Mouse (Mus musculus) lung, postnatal 0 days (tissue): ENCODE data around the gene G3bp1. TPM values are rescaled to one million over a fixed set of nuclear protein-coding genes. Genes with fewer than 3 reads are reported as not detected.

Source experiments
- ATAC-seq: fragments of 200-750 bp; cut with Nextera tagmentation; 2 replicates; pipeline ENCODE4 v1.8.0; 2017; ENCODE audit warnings: moderate library complexity
- DNase-seq: peaks from one replicate; pipeline ENCODE4 v3.0.0-alpha.2; 2016; ENCODE audit warnings: low spot score
- H3K27ac ChIP-seq: fragments of 300-500 bp; sonication (generic); 2 replicates; pipeline ENCODE4 v1.5.1; 2014; ENCODE audit warnings: antibody characterized with exemption, mild to moderate bottlenecking, low read length, mixed read lengths
- H3K27me3 ChIP-seq: fragments of 300-500 bp; sonication (generic); replicated peaks from 2 replicates; pipeline ENCODE4 v1.6.1; 2014; ENCODE audit warnings: low read length, mixed read lengths; ENCODE audit not compliant: insufficient read depth
- H3K36me3 ChIP-seq: fragments of 300-500 bp; sonication (generic); 2 replicates; pipeline ENCODE4 v1.6.1; 2014; ENCODE audit warnings: low read length, mixed read lengths; ENCODE audit not compliant: insufficient read depth
- H3K4me1 ChIP-seq: fragments of 300-500 bp; sonication (generic); 2 replicates; pipeline ENCODE4 v1.6.1; 2014; ENCODE audit warnings: antibody characterized with exemption, low read depth, low read length, mixed read lengths; ENCODE audit not compliant: insufficient read depth
- H3K4me2 ChIP-seq: fragments of 300-500 bp; sonication (generic); replicated peaks from 2 replicates; pipeline ENCODE4 v1.6.1; 2014; ENCODE audit warnings: low read depth, mild to moderate bottlenecking, low read length, moderate library complexity, mixed read lengths
- H3K4me3 ChIP-seq: fragments of 300-500 bp; sonication (generic); 2 replicates; pipeline ENCODE4 v1.5.1; 2014; ENCODE audit warnings: low read depth, low read length
- H3K9ac ChIP-seq: fragments of 300-500 bp; sonication (generic); replicated peaks from 2 replicates; pipeline ENCODE4 v1.6.1; 2014; ENCODE audit warnings: low read depth, mild to moderate bottlenecking
- H3K9me3 ChIP-seq: fragments of 300-500 bp; sonication (generic); 2 replicates; pipeline ENCODE4 v1.6.1; 2016; ENCODE audit warnings: low read length, mixed read lengths
- CTCF ChIP-seq: IDR thresholded peaks from 2 replicates; pipeline ENCODE4 v1.5.1; 2016; ENCODE audit warnings: antibody characterized with exemption, mild to moderate bottlenecking
- EP300 ChIP-seq: IDR thresholded peaks from 2 replicates; pipeline ENCODE4 v1.6.1; 2016; ENCODE audit warnings: antibody characterized with exemption, mild to moderate bottlenecking, control low read depth
- WGBS: fragments of 180-500 bp; shearing (Covaris S2); extraction: QIAGEN DNeasy Blood & Tissue Kit; methylation state at CpG from one replicate; pipeline ENCODE4 v1.1.7; 2014; 5-methylcytosine and 5-hydroxymethylcytosine counted together
- polyA plus RNA-seq: library from polyadenylated mRNA; unstranded; fragments of >200 nt; fragmentation: Nextera tagmentation; extraction: Ambion mirVana; gene quantifications from 2 replicates; pipeline ENCODE4 v1.2.1, GENCODE M21; 2015

Gene G3bp1
- polyA plus RNA-seq, 1 experiment from 2014 or later = 47.7 TPM

DNA sequence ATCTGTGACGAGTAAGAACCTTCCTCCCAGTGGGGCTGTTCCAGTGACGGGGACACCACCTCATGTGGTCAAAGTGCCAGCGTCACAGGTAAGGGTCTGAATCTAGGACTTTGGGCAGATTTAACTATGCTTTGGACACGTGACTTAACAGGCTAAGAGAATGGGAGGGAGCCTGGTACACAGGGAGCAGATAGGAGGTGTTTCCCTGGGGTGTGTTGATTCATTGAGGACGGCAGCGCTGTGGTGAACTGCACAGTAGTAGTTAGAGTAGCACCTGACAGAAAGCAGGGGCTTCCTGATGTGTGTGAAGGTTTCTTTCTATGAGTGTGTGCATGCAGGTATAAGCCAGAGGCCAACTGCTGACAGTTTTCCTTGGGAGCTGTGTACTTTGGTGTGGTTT is 26.7 kb downstream of the G3bp1 start:
- TF ChIP-seq CTCF (no peak), EP300 (no peak)
- H3K9me3 ChIP-seq = no peaks in the 10 kb centered on the region
- H3K4me3 ChIP-seq = no peak overlapping the region
- no peak overlapping the region for H3K27ac ChIP-seq
- H3K9ac ChIP-seq = no peak overlapping the region
- WGBS = 87% methylated on average over 6 of the region's 6 CpGs
- no peak overlapping the region for H3K4me2 ChIP-seq
- peaks cover 57% of the 10 kb centered on the region for H3K36me3 ChIP-seq
- no peaks in the 10 kb centered on the region for H3K4me1 ChIP-seq
- ATAC-seq = no peak
- DNase-seq = no peak
- no peaks in the 10 kb centered on the region for H3K27me3 ChIP-seq

DNA sequence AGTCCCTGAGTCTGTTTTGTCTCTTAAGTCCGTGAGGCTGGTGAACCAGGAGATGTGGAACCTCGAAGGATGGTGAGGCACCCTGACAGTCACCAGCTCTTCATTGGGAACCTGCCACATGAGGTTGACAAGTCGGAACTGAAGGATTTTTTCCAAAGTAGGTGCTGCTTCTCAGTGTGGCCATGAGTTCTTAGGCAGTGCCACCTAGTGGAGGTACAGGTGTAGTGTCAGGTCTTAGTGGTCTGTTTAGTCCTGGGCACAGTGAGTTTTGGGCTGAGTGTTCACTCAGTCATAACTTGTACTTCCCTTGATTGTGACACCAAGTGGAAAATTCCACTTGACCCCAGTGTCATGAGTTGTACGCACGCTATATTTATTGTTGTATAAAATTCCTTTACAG is 28.4 kb downstream of the G3bp1 start:
- ATAC-seq = peak; percentile 62
- H3K9ac ChIP-seq = no peak overlapping the region
- peaks cover 46% of the 10 kb centered on the region for H3K36me3 ChIP-seq
- no peak overlapping the region for H3K27ac ChIP-seq
- no peak overlapping the region for H3K4me3 ChIP-seq
- peak; percentile 79 for DNase-seq
- peak; percentile 90 for TF ChIP-seq CTCF
- no peak for TF ChIP-seq EP300
- H3K4me2 ChIP-seq = no peak overlapping the region
- WGBS = 33% methylated on average over 5 of the region's 5 CpGs
- H3K4me1 ChIP-seq = no peaks in the 10 kb centered on the region
- H3K9me3 ChIP-seq = no peaks in the 10 kb centered on the region
- no peaks in the 10 kb centered on the region for H3K27me3 ChIP-seq

DNA sequence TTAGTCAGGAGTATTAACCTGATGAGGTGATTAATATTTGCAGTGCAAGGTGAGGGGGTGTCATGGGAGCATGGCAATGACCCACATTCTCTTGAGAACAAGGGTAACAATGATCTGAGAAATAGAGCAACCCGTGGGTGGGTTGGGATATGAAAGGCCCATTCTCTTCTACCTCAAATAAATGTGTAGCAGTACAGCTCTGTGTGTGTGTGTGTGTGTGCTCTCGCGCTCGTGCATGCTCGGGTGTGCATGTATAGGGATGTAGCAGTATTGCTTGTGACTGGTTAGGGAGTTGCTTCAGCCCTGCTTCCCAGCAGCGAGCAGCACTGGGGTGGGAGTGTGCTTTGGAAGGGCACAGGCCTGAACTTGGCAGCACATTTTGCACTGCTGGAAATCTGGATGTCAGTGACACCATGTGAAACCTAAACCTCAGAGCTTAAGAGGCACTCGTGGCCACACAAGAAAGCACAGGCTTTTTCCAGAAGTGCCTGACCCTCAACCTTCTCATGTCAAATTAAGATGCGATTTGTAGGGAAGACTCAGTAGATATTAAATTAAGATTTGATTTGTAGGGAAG is 32.6 kb downstream of the G3bp1 start:
- H3K27me3 ChIP-seq = no peaks in the 10 kb centered on the region
- DNase-seq (no peak), ATAC-seq (no peak)
- H3K36me3 ChIP-seq = peaks cover 17% of the 10 kb centered on the region
- no peak overlapping the region for H3K27ac ChIP-seq
- WGBS = 84% methylated on average over 8 of the region's 8 CpGs
- TF ChIP-seq EP300 (no peak), CTCF (no peak)
- H3K9ac ChIP-seq = no peak overlapping the region
- no peaks in the 10 kb centered on the region for H3K4me1 ChIP-seq
- H3K9me3 ChIP-seq = no peaks in the 10 kb centered on the region
- H3K4me2 ChIP-seq = no peak overlapping the region
- H3K4me3 ChIP-seq = no peak overlapping the region

DNA sequence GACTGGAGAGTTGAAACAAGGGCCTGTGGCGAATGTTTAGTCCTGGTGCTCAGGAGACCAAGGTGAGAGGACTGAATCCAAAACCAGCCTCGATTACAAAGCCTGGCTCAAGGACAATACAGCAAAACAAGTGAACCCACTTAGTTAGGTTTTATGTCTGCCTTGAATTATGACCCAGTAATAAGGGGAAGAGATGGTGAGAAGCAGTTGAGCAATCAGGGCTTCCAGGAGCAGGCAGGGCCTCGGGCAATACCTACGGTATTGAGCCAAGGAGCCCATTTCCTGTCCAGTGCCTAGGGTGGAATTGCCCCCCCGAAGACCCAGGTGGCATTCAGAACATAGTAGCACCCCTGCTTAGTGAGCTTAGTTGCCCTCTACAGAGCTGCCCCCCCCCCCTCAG is 33.4 kb downstream of the G3bp1 start:
- no peak for TF ChIP-seq CTCF
- no peak for TF ChIP-seq EP300
- Histone ChIP-seq H3K9ac (no peak overlapping the region), H3K27ac (no peak overlapping the region), H3K36me3 (peaks cover 17% of the 10 kb centered on the region), H3K4me1 (no peaks in the 10 kb centered on the region), H3K4me2 (no peak overlapping the region), H3K27me3 (no peaks in the 10 kb centered on the region), H3K9me3 (no peaks in the 10 kb centered on the region), H3K4me3 (no peak overlapping the region)
- WGBS = 61% methylated on average over 5 of the region's 5 CpGs
- no peak for DNase-seq
- ATAC-seq = no peak

DNA sequence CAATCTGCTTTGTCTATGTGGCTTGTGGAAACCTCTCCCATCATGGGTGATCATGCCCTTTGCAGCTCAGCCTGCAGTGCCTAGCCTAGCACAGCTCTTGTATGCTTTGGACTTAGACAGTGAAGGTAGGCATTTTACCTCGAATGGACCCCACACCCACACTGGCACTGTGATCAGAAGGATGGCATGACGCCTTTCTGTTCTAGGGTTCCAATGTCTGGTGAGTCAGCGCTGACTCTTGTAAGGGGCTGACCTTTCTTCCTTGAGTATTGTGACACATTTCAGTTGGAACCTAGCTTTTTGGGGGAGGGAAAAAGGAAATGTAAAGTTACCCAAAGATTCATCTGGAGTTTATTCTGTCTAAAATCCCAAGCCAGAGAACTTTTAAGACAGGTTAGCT is 36.0 kb downstream of the G3bp1 start:
- TF ChIP-seq CTCF (no peak), EP300 (no peak)
- WGBS = 81% methylated on average over 3 of the region's 3 CpGs
- no peak for DNase-seq

DNA sequence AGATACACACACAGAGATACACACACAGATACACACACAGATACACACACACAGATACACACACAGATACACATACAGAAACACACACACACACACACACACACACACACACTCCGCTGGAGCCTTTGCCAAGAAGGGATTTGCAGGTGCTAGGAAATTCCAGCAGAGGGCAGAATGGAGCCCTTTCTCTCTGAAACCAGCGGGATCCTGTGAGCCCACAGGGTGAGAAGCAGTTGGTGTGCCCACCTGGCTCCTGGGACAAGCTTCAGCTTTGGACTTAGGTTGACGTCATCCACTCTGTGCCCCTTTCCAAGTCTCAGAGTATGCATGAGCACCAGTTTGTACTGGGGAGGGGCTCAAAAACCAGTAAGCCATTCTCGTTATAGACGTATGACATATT is 41.9 kb downstream of the G3bp1 start:
- no peak for ATAC-seq
- WGBS = 52% methylated on average over 5 of the region's 5 CpGs
- TF ChIP-seq EP300 = no peak
- peak; percentile 60 for TF ChIP-seq CTCF
- no peak overlapping the region for H3K4me2 ChIP-seq
- no peak for DNase-seq
- no peaks in the 10 kb centered on the region for H3K36me3 ChIP-seq
- no peaks in the 10 kb centered on the region for H3K9me3 ChIP-seq
- no peak overlapping the region for H3K9ac ChIP-seq
- H3K27me3 ChIP-seq = no peaks in the 10 kb centered on the region
- H3K4me1 ChIP-seq = no peaks in the 10 kb centered on the region
- no peak overlapping the region for H3K4me3 ChIP-seq
- H3K27ac ChIP-seq = no peak overlapping the region

More for the DNA sequence above, 36.0 kb downstream of the G3bp1 start:
- no peak overlapping the region for H3K27ac ChIP-seq
- no peak overlapping the region for H3K9ac ChIP-seq
- no peaks in the 10 kb centered on the region for H3K4me1 ChIP-seq
- no peak overlapping the region for H3K4me2 ChIP-seq
- no peaks in the 10 kb centered on the region for H3K9me3 ChIP-seq
- ATAC-seq = no peak
- H3K27me3 ChIP-seq = no peaks in the 10 kb centered on the region
- no peak overlapping the region for H3K4me3 ChIP-seq
- H3K36me3 ChIP-seq = peaks cover 2% of the 10 kb centered on the region; the same call in 1 of the 2 replicates

DNA sequence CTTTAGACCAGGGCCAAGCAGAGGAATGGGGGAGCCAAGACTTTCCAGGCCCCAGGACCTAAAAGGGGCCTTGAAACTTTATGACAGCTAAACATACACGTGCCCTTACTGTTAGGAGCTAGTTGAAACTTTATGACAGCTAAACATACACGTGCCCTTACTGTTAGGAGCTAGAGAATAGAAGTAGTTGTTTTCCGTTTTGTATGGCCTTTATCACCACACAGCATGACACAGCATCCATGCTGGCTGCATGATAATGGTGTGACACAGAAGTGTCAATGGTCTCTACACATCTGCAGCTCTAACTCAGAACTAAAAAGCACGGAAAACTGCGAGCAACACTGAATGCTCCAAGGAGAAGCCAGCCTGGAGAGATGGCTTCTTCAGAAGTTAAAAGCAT is 48.2 kb downstream of the G3bp1 start:
- ATAC-seq (no peak), DNase-seq (no peak)
- Histone ChIP-seq H3K9ac (no peak overlapping the region), H3K4me1 (no peaks in the 10 kb centered on the region), H3K4me2 (no peak overlapping the region), H3K27ac (no peak overlapping the region), H3K27me3 (no peaks in the 10 kb centered on the region), H3K4me3 (no peak overlapping the region), H3K9me3 (no peaks in the 10 kb centered on the region), H3K36me3 (no peaks in the 10 kb centered on the region)
- WGBS = 63% methylated on average over 5 of the region's 5 CpGs
- TF ChIP-seq EP300 = no peak
- TF ChIP-seq CTCF = no peak
